Mouse (Mus musculus) heart, embryonic 14.5 days (tissue): ENCODE results near the gene Pdzph1. TPM values are rescaled to one million over a fixed set of nuclear protein-coding genes. Genes with fewer than 3 reads are reported as not detected.

Experiments used
- ATAC-seq: fragments of 200-750 bp; cut with Nextera tagmentation; 2 replicates; pipeline ENCODE4 v1.8.0; 2017; ENCODE audit warnings: low read depth, moderate TSS enrichment; ENCODE audit not compliant: insufficient number of reproducible peaks, insufficient read depth, low FRiP score
- H3K27ac ChIP-seq, 2 experiments: fragments of 200-500 bp in 1 of 2; fragments of 300-500 bp in 1 of 2; sonication (generic) in 1 of 2; replicated peaks in 1 of 2; 2 replicates each; pipeline ENCODE4 v1.5.1; 2012 to 2014; ENCODE audit warnings: low read depth in 2 of 2, low read length in 2 of 2, control low read depth in 1 of 2, mild to moderate bottlenecking in 1 of 2, mixed read lengths in 1 of 2; ENCODE audit not compliant: control insufficient read depth in 1 of 2, insufficient read depth in 1 of 2
- H3K27me3 ChIP-seq: fragments of 300-500 bp; sonication (generic); 2 replicates; pipeline ENCODE4 v1.6.1; 2014; ENCODE audit warnings: mild to moderate bottlenecking, low read length, control low read depth; ENCODE audit not compliant: control insufficient read depth, insufficient read depth
- H3K36me3 ChIP-seq: fragments of 300-500 bp; sonication (generic); 2 replicates; pipeline ENCODE4 v1.6.1; 2014; ENCODE audit warnings: mild to moderate bottlenecking, control low read depth, low read length, mixed read lengths; ENCODE audit not compliant: control insufficient read depth, insufficient read depth
- H3K4me1 ChIP-seq, 2 experiments: fragments of 200-500 bp in 1 of 2; fragments of 300-500 bp in 1 of 2; sonication (generic) in 1 of 2; 2 replicates each; pipeline ENCODE4 v1.6.1; 2012 to 2014; ENCODE audit warnings: low read length in 2 of 2, control low read depth in 1 of 2, mixed read lengths in 1 of 2; ENCODE audit not compliant: control insufficient read depth in 2 of 2, insufficient read depth in 2 of 2
- H3K4me2 ChIP-seq: fragments of 300-500 bp; sonication (generic); 2 replicates; pipeline ENCODE4 v1.6.1; 2014; ENCODE audit warnings: mild to moderate bottlenecking, low read length
- H3K4me3 ChIP-seq, 2 experiments: fragments of 200-500 bp in 1 of 2; fragments of 300-500 bp in 1 of 2; sonication (generic) in 1 of 2; 2 replicates each; pipeline ENCODE4 v1.5.1; 2012 to 2014; ENCODE audit warnings: low read length in 2 of 2, mild to moderate bottlenecking in 2 of 2, control low read depth in 1 of 2, low read depth in 1 of 2, moderate library complexity in 1 of 2; ENCODE audit not compliant: control insufficient read depth in 1 of 2, insufficient read depth in 1 of 2
- H3K9ac ChIP-seq: fragments of 300-500 bp; sonication (generic); 2 replicates; pipeline ENCODE4 v1.6.1; 2014; ENCODE audit warnings: mild to moderate bottlenecking, low read length
- H3K9me3 ChIP-seq: fragments of 300-500 bp; sonication (generic); 2 replicates; pipeline ENCODE4 v1.6.1; 2016; ENCODE audit warnings: low read length, control low read depth; ENCODE audit not compliant: control insufficient read depth
- WGBS: fragments of 180-500 bp; shearing (Covaris S2); extraction: QIAGEN DNeasy Blood & Tissue Kit; methylation state at CpG from one replicate; pipeline ENCODE4 v1.1.7; 2014; 5-methylcytosine and 5-hydroxymethylcytosine counted together
- polyA plus RNA-seq: library from polyadenylated mRNA; unstranded; fragments of >200 nt; fragmentation: Nextera tagmentation; extraction: Ambion mirVana; gene quantifications from 2 replicates; pipeline ENCODE4 v1.2.1, GENCODE M21; 2014

Pdzph1 gene
- polyA plus RNA-seq, 1 experiment from 2014 or later: not detected

DNA sequence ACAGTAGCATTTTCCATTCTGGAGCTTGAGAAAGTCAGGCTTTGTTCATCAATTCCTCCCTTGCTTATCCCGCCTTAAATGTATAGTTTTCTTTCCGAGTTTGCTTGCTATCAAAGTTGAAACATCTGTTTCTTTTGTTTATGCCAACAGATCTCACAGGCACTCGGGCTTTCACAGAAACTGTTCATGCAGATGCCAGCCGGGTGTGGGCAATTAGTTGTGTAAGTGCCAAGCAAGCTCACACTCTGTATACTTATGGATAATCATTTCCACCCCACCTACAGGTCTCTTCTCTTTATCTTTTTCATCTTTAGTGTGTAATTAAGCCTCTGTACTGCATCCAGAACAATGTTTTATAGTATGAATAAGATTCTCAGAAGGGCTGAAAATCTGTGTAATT is 53.6 kb downstream of the Pdzph1 start:
- Histone ChIP-seq H3K27me3 (no peaks in the 10 kb centered on the region), H3K9me3 (no peaks in the 10 kb centered on the region), H3K4me2 (no peak overlapping the region), H3K4me1 (no peaks in the 10 kb centered on the region), H3K4me3 (no peak overlapping the region), H3K9ac (no peak overlapping the region), H3K36me3 (no peaks in the 10 kb centered on the region), H3K27ac (no peak overlapping the region)
- ATAC-seq: no peak
- WGBS: 56% methylated on average over 4 of the region's 4 CpGs

DNA sequence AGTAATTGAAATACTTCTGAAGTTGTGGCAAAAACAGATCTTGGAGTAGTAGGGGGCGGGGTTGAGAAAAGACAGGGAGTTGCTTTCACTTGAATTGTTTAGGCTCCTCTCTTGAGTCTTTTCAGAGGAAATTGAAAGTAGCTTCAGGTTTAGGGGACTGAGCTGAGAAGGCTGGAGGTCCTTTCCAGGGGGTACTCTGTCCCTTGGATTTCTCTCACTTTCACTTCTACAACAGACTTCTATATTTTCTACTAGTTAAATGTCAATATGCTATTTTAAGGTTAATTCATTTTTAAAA is 58.2 kb downstream of the Pdzph1 start:
- 32% methylated on average over 1 of the region's 1 CpGs for WGBS
- no peaks in the 10 kb centered on the region for H3K36me3 ChIP-seq

DNA sequence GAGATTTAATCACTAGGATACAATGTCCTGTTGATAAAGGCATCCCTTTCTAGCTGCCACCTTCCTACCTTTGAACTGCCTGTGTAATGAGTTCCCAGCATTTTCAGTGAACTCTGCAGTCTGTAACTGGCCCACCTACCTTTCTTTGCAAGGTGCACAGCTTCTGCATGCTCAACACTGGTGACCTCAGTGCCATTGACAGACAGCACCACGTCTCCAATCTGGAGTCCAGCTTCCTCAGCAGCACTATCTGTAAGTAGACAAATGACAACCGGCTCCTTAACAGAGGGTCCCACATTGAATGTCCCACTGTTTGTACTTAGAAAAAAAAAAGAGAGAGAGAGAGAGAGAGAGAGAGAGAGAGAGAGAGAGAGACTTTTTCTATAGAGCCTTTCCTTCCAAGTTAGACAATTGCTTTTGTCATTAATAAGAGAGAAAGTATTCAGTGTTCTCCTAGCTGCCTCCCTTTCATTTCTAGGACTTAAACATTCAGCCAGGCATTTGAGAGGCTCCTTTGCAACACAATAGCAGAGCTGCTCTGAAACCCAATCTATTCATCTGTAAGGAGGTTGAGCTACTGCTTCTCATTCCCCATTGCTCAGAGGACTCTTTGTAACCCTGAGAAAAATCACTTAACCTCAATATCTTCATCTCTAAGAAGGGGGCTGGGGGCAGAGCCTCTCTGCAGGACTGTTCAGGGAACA is 58.7 kb downstream of the Pdzph1 start:
- no peaks in the 10 kb centered on the region for H3K9me3 ChIP-seq
- 17% methylated on average over 2 of the region's 2 CpGs for WGBS
- no peaks in the 10 kb centered on the region for H3K27me3 ChIP-seq
- H3K4me2 ChIP-seq: no peak overlapping the region
- H3K9ac ChIP-seq: no peak overlapping the region
- no peaks in the 10 kb centered on the region for H3K4me1 ChIP-seq
- H3K27ac ChIP-seq: no peak overlapping the region
- no peaks in the 10 kb centered on the region for H3K36me3 ChIP-seq
- no peak overlapping the region for H3K4me3 ChIP-seq
- no peak for ATAC-seq

More for the DNA sequence above, 58.2 kb downstream of the Pdzph1 start:
- Histone ChIP-seq H3K4me1 (no peaks in the 10 kb centered on the region), H3K4me2 (no peak overlapping the region), H3K27ac (no peak overlapping the region), H3K27me3 (no peaks in the 10 kb centered on the region), H3K9ac (no peak overlapping the region), H3K9me3 (no peaks in the 10 kb centered on the region), H3K4me3 (no peak overlapping the region)
- ATAC-seq: no peak

DNA sequence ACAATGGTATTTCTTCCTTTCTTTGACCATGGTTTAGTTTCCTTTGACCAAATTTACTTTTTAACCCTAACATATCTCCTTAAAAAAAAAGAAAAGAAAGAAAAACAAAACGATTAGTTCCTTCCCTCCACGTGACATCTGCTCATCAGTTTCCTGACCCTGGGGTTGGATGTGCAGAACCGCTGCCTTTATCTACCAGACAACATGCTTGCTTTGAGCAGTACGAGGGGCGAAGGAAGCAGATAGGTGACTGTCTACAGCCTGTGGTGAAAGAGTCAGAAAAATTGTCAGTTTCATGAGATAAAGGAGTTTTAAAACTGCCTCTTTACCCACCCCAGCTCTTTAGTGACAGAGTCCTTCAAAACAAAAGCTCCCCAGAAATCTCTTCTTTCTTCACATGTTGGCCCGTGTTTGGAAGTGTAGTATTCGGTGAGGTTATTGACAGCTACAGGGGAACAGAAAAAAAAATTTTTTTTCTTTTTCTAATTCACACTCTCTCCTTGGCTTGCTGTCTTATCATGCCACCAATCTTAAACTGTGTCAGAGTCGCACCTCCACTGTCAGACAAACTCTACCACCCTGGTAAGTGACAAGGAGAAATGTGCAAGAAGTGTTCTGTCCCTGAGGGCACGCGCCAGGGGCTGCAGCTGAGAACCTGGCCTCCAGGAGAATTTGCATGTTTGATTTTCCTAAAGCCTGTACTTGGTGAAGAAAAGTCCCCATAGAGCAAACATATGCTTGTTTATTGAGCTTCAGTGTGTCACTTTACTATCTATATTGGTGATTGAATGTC is 66.2 kb downstream of the Pdzph1 start:
- Histone ChIP-seq H3K4me2 (no peak overlapping the region), H3K4me1 (no peaks in the 10 kb centered on the region), H3K27ac (no peak overlapping the region), H3K27me3 (no peaks in the 10 kb centered on the region), H3K9me3 (no peaks in the 10 kb centered on the region), H3K4me3 (no peak overlapping the region), H3K36me3 (no peaks in the 10 kb centered on the region), H3K9ac (no peak overlapping the region)
- no peak for ATAC-seq
- 56% methylated on average over 10 of the region's 10 CpGs for WGBS

DNA sequence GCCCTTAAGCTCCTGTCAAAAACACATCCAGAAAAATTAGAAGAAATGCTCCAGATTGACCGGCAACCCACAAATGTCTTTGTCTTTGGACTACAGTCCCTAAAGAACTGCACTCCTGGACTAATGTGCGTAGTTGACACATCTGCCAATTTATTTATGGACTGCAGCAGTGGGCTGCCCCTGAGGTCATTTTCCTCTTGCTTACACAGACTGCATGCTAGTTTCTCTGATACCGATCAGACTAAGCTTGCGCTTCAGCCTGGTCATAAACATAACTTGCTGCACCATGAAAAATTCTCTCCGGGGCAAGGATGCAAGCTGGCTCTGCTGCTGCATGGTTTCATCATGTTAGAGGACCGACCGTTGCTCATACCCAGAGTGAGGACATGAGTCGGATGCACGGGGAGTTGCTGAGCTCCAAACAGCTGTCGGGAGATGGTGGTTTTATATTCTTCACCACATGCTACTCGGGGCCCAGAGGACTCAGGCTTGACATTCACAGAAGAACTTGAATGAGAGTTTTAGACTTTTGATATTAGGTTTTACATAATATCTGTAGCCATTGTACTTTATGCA is 67.2 kb downstream of the Pdzph1 start:
- no peak for ATAC-seq

DNA sequence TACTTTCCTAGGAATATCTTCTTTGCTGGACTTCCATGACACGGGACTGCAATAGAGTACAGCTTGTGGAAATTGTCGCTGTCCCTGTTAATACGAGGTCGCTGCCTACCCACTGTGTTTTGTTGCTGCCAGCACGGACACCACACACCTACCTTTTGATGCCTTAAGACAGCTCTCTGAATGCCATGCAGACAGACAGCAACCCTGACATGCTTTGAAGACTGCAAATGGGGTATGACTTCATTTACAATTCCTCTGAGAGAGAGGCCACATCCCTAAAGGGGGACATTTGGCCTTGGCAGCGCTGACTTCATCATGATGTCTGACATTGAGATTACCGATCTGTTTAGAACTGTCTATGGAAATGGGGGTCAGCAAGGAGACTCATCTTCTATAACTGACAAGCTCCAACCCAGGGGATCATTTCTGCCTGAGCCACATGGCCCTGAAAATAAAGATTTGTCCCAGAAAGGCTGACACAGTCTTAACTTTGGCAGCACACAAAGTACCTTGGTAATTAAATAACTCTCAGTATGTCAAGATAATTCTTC is 67.8 kb downstream of the Pdzph1 start:
- no peak overlapping the region for H3K4me2 ChIP-seq
- H3K4me3 ChIP-seq: no peak overlapping the region
- H3K9me3 ChIP-seq: no peaks in the 10 kb centered on the region
- no peak overlapping the region for H3K9ac ChIP-seq
- no peak overlapping the region for H3K27ac ChIP-seq
- no peaks in the 10 kb centered on the region for H3K36me3 ChIP-seq
- no peaks in the 10 kb centered on the region for H3K27me3 ChIP-seq
- 80% methylated on average over 7 of the region's 7 CpGs for WGBS
- H3K4me1 ChIP-seq: no peaks in the 10 kb centered on the region; a peak in 1 of 4 replicates
- ATAC-seq: no peak

More for the DNA sequence above, 67.2 kb downstream of the Pdzph1 start:
- 76% methylated on average over 11 of the region's 11 CpGs for WGBS
- no peak overlapping the region for H3K4me3 ChIP-seq
- no peaks in the 10 kb centered on the region for H3K9me3 ChIP-seq
- H3K27me3 ChIP-seq: no peaks in the 10 kb centered on the region
- H3K4me2 ChIP-seq: no peak overlapping the region
- H3K27ac ChIP-seq: no peak overlapping the region
- no peak overlapping the region for H3K9ac ChIP-seq
- no peaks in the 10 kb centered on the region for H3K36me3 ChIP-seq
- no peaks in the 10 kb centered on the region; a peak in 1 of 4 replicates for H3K4me1 ChIP-seq

DNA sequence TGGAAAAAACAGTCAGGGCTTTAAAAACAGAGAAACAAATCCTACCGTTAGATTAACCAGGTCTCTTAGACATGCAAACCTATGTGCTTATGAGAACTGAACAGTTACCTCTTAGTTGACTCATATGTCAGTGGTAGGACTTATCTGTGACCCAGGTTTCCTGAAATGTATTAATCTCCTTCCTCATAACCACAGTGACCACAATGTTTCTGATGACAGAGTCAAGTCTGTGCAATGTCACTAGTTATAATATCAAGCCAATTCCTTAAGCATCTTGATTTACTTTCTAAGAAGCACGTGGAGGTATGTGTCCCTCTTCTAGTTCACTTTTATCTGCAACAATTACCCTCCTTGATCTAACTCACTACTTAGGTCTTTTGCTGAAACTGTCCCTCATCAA is 68.4 kb downstream of the Pdzph1 start:
- no peak for ATAC-seq

More for the DNA sequence above, 68.4 kb downstream of the Pdzph1 start:
- H3K9me3 ChIP-seq: no peaks in the 10 kb centered on the region
- no peak overlapping the region for H3K9ac ChIP-seq
- 74% methylated on average over 2 of the region's 2 CpGs for WGBS
- no peak overlapping the region for H3K4me2 ChIP-seq
- H3K36me3 ChIP-seq: no peaks in the 10 kb centered on the region
- H3K27ac ChIP-seq: no peak overlapping the region
- H3K27me3 ChIP-seq: no peaks in the 10 kb centered on the region
- no peaks in the 10 kb centered on the region; a peak in 1 of 4 replicates for H3K4me1 ChIP-seq
- H3K4me3 ChIP-seq: no peak overlapping the region
